Mouse (Mus musculus) inflammation-experienced regulatory T-cells, adult 16 weeks (primary cell): ENCODE data around the gene Gins3. TPM values are rescaled to one million over a fixed set of nuclear protein-coding genes. Genes with fewer than 3 reads are reported as not detected.

Experiments
- polyA plus RNA-seq: library from polyadenylated mRNA; unstranded; fragments of 100-300 nt; shearing (Covaris generic); gene quantifications from one replicate; pipeline ENCODE4 v1.2.1, GENCODE M21; 2017

Gene Gins3
- 17.4 TPM for polyA plus RNA-seq

DNA sequence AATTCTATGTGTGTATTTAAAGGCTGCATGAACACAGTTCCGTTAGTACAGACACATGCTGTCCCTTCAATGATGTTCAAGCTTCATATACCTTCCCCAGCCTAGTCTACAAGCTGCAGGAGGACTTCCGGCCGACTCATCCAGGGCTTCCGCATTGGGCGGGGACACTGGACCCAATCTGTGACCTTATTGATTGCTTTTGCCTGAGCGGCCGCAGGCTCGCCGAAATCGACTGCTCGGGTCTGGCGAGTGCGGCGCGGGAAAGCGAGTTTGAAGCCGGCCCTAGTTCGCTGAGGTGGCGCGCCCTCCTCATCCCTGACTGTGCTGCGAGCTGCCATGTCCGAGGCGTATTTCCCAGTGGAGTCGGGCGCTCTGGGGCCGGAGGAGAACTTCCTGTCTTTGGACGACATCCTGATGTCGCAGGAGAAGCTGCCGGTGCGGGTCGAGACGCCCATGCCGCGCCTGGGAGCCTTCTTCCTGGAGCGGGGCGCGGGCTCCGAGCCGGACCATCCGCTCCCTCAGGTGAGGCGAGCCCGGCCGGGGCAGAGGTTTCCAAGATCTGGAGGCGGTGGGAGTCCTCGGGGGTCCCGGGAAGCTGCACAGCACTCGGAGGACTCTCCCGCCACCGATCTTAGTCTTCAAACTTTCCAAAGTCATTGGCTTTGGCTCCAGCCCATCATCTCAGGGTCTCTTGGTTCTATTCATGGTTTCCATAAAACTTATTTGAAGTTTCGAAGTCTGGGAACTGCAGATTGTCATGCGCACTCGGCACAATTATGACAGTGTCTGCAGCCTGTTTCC is at the start of gene Gins3:
Gene Gins3, plus strand, starts transcription at position 192 of the 801 bp plus-strand sequence.

DNA sequence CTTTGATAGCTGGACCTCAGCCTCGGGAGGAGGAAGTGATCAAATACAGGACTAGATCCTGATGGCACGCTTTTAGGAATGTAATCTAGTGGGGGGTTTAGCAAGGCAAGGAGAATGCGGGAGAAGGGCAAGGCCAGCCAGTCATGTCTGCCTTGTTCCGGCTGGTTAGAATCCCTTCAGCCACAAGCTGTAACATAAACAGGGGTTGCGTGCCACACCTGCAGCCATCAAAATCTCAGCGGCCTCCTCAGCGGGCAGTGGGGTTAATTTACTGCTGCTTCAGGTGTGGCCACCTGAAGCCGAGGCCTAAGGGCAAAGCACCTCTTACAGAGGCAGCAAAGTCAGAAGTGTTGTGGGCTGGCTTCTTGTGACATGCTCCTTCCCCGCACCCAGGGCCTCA is 43.4 kb downstream of the Gins3 start, which contains the start of gene Ndrg4:
Gene Ndrg4, plus strand, starts transcription at position 350 of the 400 bp plus-strand sequence.

Other genes with a start within 250 kb of the Gins3 start
- 47.1 TPM for gene Cfap20, start 198.6 kb upstream of the Gins3 start, polyA plus RNA-seq
- 5.6 TPM for gene Csnk2a2, start 143.4 kb upstream of the Gins3 start, polyA plus RNA-seq
- gene Ccdc113, start 99.4 kb upstream of the Gins3 start, polyA plus RNA-seq, result not detected
- gene Prss54, start 57.1 kb upstream of the Gins3 start, polyA plus RNA-seq, result not detected
- gene Ndrg4, start 43.5 kb downstream of the Gins3 start, polyA plus RNA-seq, result 2.5 TPM
- 17.2 TPM for gene Setd6, start 82.4 kb downstream of the Gins3 start, polyA plus RNA-seq
- 156 TPM for gene Cnot1, start 174.0 kb downstream of the Gins3 start, polyA plus RNA-seq
- 198 TPM for gene Sap18b, start 191.9 kb downstream of the Gins3 start, polyA plus RNA-seq
- gene Slc38a7, start 220.1 kb downstream of the Gins3 start, polyA plus RNA-seq, result 20.8 TPM